Mouse (Mus musculus): Measurements from ENCODE around the gene Atp1a3. TPM values are rescaled to one million over a fixed set of nuclear protein-coding genes. Genes with fewer than 3 reads are reported as not detected.
A peak's percentile ranks its signal among the peaks of the same experiment; 100 is the strongest.

Gene Atp1a3
- total RNA-seq, 2 experiments from 2014 or later, result 0.21 to 0.42 TPM

- intact Hi-C loops (cut with DNase I; ENCODE audit: low total_unique reads), result no loop called here
- no peak for DNase-seq
Observed at GRCm38 (mm10) chr7:25006586-25007364, 1.0 kb upstream of the Atp1a3 start.

GRCm38 (mm10) chr7:25006171-25006570 lies 413 bp upstream of the Atp1a3 start:
- DNase-seq, result no peak
- intact Hi-C loops (cut with DNase I; ENCODE audit: low total_unique reads), result no loop called here

- intact Hi-C loops (cut with DNase I; ENCODE audit: low total_unique reads), result no loop called here
- no peak for DNase-seq
Observed at GRCm38 (mm10) chr7:25004806-25005205, 952 bp downstream of the Atp1a3 start.

GRCm38 (mm10) chr7:25003820-25004388 lies 1.9 kb downstream of the Atp1a3 start:
- intact Hi-C loops (cut with DNase I; ENCODE audit: low total_unique reads), result no loop called here
- no peak for DNase-seq

- intact Hi-C loops (cut with DNase I; ENCODE audit: low total_unique reads), result no loop called here
- DNase-seq, result no peak
Observed at GRCm38 (mm10) chr7:25003291-25003690, 2.5 kb downstream of the Atp1a3 start.

- intact Hi-C loops (cut with DNase I; ENCODE audit: low total_unique reads), result no loop called here
- DNase-seq, result no peak
Observed at GRCm38 (mm10) chr7:25000711-25001110, 5.0 kb downstream of the Atp1a3 start.

GRCm38 (mm10) chr7:25000211-25000610 lies 5.5 kb downstream of the Atp1a3 start:
- DNase-seq, result no peak
- intact Hi-C loops (cut with DNase I; ENCODE audit: low total_unique reads), result no loop called here

- no peak for DNase-seq
- intact Hi-C loops (cut with DNase I; ENCODE audit: low total_unique reads), result no loop called here
Observed at GRCm38 (mm10) chr7:24993081-24993480, 12.7 kb downstream of the Atp1a3 start.

GRCm38 (mm10) chr7:24990478-24990877 lies 15.3 kb downstream of the Atp1a3 start:
- no peak for DNase-seq
- intact Hi-C loops (cut with DNase I; ENCODE audit: low total_unique reads), result no loop called here

- intact Hi-C loops (cut with DNase I; ENCODE audit: low total_unique reads), result no loop called here
- no peak for DNase-seq
Observed at GRCm38 (mm10) chr7:24987941-24988340, 17.8 kb downstream of the Atp1a3 start.

- no peak for DNase-seq
- intact Hi-C loops (cut with DNase I; ENCODE audit: low total_unique reads), result no loop called here
Observed at GRCm38 (mm10) chr7:24985799-24986198, 20.0 kb downstream of the Atp1a3 start.

GRCm38 (mm10) chr7:24984307-24984706 lies 21.5 kb downstream of the Atp1a3 start:
- no peak for DNase-seq
- intact Hi-C loops (cut with DNase I; ENCODE audit: low total_unique reads), result no loop called here

- no peak for DNase-seq
- intact Hi-C loops (cut with DNase I; ENCODE audit: low total_unique reads), result no loop called here
Observed at GRCm38 (mm10) chr7:24983396-24983795, 22.4 kb downstream of the Atp1a3 start.

- intact Hi-C loops (cut with DNase I; ENCODE audit: low total_unique reads), result no loop called here
- no peak for DNase-seq
Observed at GRCm38 (mm10) chr7:24980439-24980838, 25.3 kb downstream of the Atp1a3 start.

- no peak for DNase-seq
- intact Hi-C loops (cut with DNase I; ENCODE audit: low total_unique reads), result no loop called here
Observed at GRCm38 (mm10) chr7:24978781-24979180, 27.0 kb downstream of the Atp1a3 start.

GRCm38 (mm10) chr7:24974893-24975595 lies 30.7 kb downstream of the Atp1a3 start:
- intact Hi-C loops (cut with DNase I; ENCODE audit: low total_unique reads), result no loop called here
- DNase-seq, result no peak

- intact Hi-C loops (cut with DNase I; ENCODE audit: low total_unique reads), result no loop called here
- no peak for DNase-seq
Observed at GRCm38 (mm10) chr7:24973902-24974301, 31.9 kb downstream of the Atp1a3 start.

- intact Hi-C loops (cut with DNase I; ENCODE audit: low total_unique reads), result no loop called here
- DNase-seq, result no peak
Observed at GRCm38 (mm10) chr7:24973208-24973607, 32.5 kb downstream of the Atp1a3 start.

GRCm38 (mm10) chr7:24971972-24972893 lies 33.5 kb downstream of the Atp1a3 start, which contains the start of gene Rabac1:
Gene Rabac1, minus strand, starts transcription at chr7:24972754.
- intact Hi-C loops (cut with DNase I; ENCODE audit: low total_unique reads), result no loop called here
- DNase-seq, result peak; percentile 89
